Mouse (Mus musculus): Measurements from ENCODE around the gene Hnrnpa1. TPM values are rescaled to one million over a fixed set of nuclear protein-coding genes. Genes with fewer than 3 reads are reported as not detected.
"Not testable (repeated sequence)": the region's sequence is repeated elsewhere in the genome, so short reads cannot be mapped to it uniquely, and the experiment has no call there.

Gene Hnrnpa1
- total RNA-seq, 2 experiments from 2014 or later = 256 to 265 TPM

DNA sequence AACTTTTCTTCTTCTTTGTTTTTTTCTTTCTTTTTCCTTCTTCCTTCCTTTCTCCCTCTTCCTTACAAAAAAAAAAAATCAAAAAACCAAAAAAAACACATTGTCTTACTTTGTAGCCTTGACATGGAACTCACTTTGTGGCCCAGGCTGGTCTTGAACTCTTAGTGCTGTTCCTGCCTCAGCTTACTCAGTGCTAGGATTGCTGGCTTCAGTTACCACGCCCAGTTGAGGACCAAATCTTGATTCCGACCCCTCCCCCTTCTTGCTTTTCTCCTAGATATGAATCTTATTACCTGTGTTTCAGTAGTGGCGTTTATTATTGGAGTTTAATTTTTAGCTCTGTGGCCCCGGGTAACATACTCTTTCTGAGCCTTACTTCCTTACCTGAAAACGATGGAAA is 18.9 kb downstream of the Hnrnpa1 start:
- TF ChIP-seq CTCF (conservative IDR thresholded peaks at IDR 0.05) = no peak
- no peak for DNase-seq (ENCODE audit: low spot score in 2 of 2)
- Histone ChIP-seq H3K4me3 (no peak overlapping the region), H3K27ac (no peak overlapping the region)

DNA sequence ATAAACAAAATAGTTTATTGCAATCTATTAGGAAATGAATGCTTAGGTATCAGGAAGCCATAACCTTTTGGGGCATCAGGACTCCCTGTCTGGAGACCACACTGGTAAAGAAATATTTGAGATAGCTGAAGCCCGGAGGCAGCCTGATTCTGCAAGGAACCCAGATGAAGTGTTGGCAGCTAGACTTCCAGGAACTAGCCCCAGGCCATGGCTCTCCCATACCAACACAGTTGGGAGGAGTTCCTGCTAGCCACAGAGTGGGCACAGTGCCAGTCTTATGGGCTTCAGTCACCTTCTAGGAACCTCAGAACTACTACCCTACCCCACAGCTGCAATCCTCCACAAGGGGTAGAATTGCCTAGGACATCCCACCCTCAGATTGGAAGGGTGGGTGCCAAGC is 19.8 kb downstream of the Hnrnpa1 start:
- Histone ChIP-seq H3K27ac (no peak overlapping the region), H3K4me3 (no peak overlapping the region)
- no peak for TF ChIP-seq CTCF (conservative IDR thresholded peaks at IDR 0.05)
- no peak for DNase-seq (ENCODE audit: low spot score in 2 of 2)

DNA sequence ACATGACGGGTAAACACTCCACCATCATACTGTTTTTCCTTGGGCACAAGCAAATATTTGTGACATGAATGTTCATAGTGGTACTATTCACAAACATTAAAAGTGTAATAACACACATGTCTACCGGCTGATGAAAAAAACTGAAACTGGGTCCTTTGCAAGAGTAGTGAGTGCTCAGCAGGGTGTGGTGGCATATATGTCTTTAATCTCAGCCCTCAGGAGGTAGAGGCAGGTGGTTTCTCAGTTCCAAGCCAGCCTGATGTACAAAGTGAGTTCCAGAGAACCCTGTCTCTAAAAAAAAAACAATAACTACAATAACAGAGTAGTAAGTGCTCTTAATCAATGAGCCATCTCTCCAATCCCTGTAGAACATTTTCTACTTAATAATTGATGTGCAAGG is 24.6 kb downstream of the Hnrnpa1 start:
- Histone ChIP-seq H3K27ac (no peak overlapping the region), H3K4me3 (no peak overlapping the region)
- no peak for TF ChIP-seq CTCF (conservative IDR thresholded peaks at IDR 0.05)
- DNase-seq (ENCODE audit: low spot score in 2 of 2) = no peak

DNA sequence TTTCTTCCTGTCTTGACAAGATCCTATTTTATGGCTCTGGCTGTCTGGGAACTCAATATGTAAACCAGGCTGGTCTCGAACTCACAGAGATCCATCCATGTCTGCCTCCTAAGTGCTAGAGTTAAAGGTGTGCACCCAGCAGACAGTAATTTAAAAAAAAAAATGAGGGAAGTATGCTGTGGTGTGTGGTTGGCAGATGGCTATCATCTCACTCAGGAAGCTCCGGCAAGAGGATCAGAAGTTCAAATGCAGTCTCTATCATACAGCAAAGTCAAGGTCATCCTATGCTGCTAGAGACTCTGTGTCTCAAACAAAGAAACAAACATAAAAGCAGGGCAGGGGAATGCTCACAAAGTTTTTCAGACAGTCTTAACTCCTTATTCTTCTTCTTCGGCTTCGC is 28.7 kb downstream of the Hnrnpa1 start:
- no peak for DNase-seq (ENCODE audit: low spot score in 2 of 2)
- Histone ChIP-seq H3K4me3 (no peak overlapping the region), H3K27ac (no peak overlapping the region)
- no peak for TF ChIP-seq CTCF (conservative IDR thresholded peaks at IDR 0.05)

DNA sequence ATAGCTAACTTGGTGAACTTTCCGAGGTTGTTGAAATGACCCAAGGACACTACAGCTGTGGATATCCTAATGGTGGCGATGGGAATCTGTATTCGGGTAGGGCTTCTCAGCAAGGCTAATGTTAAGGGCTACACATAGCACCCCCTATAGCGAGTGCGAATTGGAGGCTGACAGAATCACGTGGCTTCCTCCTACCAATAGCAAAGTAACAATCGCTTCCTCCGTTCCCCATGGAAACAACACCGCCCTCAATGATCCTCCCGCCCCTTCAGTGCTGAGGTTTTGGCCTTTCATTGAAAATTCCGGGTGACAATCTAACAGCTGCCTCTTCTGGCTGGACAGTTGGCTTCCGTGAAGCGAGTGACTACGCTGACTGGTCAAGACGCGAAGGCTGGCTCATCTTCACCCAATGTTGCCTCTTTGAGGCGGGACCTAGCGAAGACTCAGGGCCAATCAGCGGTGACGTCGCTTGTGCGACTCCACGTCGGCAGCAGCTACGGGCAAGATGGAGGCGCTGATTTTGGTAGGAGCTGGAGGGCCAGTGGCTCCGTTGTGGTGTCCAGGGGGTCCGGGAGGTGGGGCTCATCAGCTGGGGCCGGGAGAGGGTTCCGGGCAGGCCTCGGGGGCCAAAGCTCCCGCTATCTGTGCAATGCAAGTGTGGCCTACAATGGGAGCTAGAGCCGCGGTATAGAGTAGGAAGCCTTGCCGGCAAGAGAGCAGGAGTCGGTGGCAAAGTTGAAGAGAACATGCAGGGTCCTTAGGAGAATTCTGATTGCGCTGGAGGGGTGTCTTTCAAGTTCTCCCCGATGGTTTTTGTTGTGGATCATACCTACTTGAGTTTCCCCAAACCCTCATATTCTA is 32.4 kb downstream of the Hnrnpa1 start, which contains the start of gene Copz1:
Gene Copz1 (plus strand): TSS at position 296 of the 861 bp plus-strand sequence.
- peak; percentile 39 for TF ChIP-seq CTCF (conservative IDR thresholded peaks at IDR 0.05)
- Histone ChIP-seq H3K27ac (peak within 1 kb of the TSS; percentile 87), H3K4me3 (peak within 1 kb of the TSS; percentile 91)
- DNase-seq (ENCODE audit: low spot score in 2 of 2) = peak; percentile 94 to 99

DNA sequence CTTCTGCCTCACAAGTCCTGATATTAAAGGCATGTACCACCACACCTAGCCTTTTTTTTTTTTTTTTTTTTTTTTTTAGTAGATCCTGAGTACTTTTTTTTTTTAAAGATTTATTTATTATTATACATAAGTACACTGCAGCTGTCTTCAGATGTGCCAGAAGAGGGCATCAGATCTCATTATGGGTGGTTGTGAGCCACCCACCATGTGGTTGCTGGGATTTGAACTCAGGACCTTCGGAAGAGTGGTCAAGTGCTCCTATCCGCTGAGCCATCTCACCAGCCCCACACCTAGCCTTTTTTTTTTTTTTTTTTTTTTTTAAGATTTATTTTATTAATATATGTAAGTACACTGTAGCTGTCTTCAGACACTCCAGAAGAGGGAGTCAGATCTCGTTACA is 35.7 kb downstream of the Hnrnpa1 start:
- H3K27ac ChIP-seq; H3K4me3 ChIP-seq; DNase-seq (ENCODE audit: low spot score in 2 of 2): not testable (repeated sequence)

DNA sequence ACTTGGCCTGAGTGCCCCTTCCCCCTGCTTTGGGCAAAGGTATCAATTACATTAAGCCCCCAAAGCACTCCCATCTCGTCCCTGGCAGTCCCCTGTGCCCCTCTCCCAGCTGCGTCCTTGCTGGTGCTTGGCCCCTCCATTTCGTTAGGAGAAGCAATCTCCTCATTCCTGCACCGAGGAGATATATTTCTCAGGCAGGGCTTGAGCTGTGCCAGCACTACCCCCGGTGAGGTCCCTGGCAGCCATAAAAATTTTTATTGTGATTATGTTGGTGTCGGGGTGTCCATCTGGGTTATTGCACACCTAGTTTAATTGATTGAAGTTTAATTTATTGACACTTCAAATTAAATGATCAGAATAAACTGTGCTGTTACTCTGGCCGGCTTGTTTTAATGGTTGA is 37.7 kb downstream of the Hnrnpa1 start:
- no peak for TF ChIP-seq CTCF (conservative IDR thresholded peaks at IDR 0.05)
- no peak for DNase-seq (ENCODE audit: low spot score in 2 of 2)
- H3K4me3 ChIP-seq = no peak overlapping the region
- H3K27ac ChIP-seq = no peak overlapping the region

DNA sequence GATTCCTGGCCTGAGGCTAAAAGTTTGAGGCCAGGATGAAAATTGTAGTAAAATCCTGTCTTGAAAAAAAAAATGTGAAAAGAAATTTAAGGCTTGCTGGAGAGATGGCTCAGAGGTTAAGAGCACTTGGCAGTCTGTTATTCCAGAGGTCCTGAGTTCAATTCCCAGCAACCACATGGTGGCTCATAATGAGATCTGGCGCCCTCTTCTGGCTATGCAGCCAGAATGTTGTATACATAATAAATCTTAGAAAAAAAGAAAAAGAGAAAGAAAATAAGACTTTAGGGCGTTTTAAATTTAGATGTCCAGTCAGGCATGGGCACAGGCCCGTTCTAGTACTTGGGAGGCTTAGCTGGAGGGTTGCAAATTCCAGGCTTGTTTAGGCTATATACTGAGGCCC is 39.5 kb downstream of the Hnrnpa1 start:
- peak; percentile 77 for TF ChIP-seq CTCF (conservative IDR thresholded peaks at IDR 0.05)
- no peak overlapping the region for H3K4me3 ChIP-seq
- no peak for DNase-seq (ENCODE audit: low spot score in 2 of 2)
- no peak overlapping the region for H3K27ac ChIP-seq

DNA sequence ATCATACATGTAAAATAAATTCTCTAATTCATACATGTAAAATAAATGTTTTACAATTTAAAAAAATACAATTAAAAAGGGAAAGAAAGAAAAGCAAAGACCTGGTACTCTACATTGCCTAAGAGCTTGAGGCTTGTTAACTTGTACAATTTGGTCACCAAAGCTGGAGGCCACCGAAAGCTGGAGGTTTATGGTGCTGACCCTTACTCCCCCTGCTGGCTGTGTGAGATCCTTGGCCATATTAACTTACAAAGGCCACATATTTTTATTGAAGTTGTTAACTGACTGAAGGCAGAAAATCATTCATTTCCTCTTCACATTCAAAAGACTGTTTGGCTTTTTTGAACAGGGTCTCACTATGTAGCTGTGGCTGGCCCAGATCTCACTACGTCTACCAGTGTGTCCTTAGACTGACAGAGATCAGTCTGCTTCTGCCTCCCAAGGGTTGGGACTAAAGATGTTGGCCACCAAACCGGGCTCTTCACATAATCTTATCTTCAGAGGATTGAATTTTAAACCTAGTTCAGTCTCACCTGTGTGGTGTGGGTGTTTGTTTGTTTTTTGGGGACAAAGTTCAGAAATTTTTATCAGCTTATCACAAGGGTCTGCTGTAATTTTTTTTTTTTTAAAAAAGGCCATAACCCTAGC is 40.7 kb downstream of the Hnrnpa1 start:
- TF ChIP-seq CTCF (conservative IDR thresholded peaks at IDR 0.05) = peak; percentile 74

DNA sequence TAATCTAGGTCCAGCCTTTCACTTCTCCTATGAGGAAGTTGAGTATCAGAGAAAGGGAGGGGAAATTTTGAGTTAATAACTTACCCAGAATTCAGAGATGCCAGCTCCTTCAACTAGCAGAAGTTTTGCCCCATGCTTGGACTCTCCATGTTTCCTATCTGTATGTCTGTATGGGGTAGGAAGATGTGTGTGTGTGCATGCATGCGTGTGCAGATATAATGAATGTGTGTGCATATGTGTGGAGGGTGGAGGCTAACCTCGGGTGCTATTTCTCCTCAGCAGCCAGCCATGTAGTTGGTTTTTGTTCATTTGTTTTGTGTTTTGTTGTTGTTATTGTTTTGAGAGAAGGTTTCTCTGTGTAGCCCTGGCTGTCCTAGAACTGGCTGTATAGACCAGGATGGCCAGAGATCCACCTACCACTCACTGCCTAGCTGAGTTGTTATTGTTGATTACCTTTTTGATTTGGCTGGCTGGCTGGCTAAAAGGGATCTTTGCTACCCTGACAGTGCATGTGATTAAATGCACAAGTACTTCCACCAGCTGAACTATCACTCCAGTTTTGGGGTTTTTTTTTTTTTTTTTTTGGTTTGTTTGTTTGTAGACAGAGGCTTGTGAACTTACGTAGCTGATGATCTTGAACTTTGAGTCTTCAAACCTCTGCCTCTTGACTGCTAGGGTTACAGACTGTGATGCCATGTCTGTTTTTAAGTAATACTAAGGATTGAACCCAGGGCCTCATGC is 41.4 kb downstream of the Hnrnpa1 start:
- no peak for TF ChIP-seq CTCF (conservative IDR thresholded peaks at IDR 0.05)
- no peak overlapping the region for H3K27ac ChIP-seq
- no peak for DNase-seq (ENCODE audit: low spot score in 2 of 2)
- no peak overlapping the region for H3K4me3 ChIP-seq

More for the DNA sequence above, 40.7 kb downstream of the Hnrnpa1 start:
- Histone ChIP-seq H3K27ac (no peak overlapping the region), H3K4me3 (no peak overlapping the region)
- DNase-seq (ENCODE audit: low spot score in 2 of 2) = no peak

DNA sequence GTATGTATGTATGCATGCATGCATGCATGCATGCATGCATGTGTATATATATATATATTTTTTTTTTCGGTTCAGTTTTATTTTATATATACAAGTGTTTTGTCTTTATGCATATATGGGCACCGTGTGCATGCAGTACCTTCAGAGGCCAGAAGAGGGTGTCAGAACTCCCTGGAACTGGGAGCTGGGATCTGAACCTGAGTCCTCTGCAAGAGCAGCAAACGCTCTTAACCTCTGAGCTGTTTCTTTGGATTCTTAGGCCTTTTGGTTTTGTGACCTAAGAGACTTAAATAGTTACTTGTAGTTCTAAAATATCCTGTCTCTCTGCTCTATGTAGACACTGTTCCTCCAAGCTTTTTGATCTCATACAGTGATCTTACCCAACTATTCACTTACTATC is 43.8 kb downstream of the Hnrnpa1 start:
- DNase-seq (ENCODE audit: low spot score in 2 of 2) = no peak
- H3K4me3 ChIP-seq = no peak overlapping the region
- peak; percentile 77 for TF ChIP-seq CTCF (conservative IDR thresholded peaks at IDR 0.05)
- H3K27ac ChIP-seq = no peak overlapping the region

DNA sequence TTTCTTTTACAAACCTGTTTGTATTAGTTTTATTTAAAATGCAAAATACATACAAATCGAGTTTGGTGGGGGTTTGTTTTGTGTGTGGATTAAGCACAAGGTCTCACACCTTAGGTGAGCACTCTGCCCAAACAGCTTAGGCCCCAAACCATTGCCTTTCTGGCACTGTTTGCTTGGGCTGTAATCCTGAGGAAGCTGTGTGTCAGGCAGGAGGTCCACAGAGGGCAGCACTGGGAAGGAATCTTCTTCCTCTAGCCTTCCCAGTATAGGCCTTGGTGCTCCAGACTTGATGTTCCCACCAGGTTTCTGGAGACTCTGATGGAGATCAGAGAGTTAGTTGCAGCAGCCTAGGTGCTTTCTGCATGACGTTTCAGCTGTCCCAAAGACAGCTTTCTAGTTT is 44.4 kb downstream of the Hnrnpa1 start:
- Histone ChIP-seq H3K4me3 (no peak overlapping the region), H3K27ac (no peak overlapping the region)
- no peak for DNase-seq (ENCODE audit: low spot score in 2 of 2)
- peak; percentile 48 for TF ChIP-seq CTCF (conservative IDR thresholded peaks at IDR 0.05)

DNA sequence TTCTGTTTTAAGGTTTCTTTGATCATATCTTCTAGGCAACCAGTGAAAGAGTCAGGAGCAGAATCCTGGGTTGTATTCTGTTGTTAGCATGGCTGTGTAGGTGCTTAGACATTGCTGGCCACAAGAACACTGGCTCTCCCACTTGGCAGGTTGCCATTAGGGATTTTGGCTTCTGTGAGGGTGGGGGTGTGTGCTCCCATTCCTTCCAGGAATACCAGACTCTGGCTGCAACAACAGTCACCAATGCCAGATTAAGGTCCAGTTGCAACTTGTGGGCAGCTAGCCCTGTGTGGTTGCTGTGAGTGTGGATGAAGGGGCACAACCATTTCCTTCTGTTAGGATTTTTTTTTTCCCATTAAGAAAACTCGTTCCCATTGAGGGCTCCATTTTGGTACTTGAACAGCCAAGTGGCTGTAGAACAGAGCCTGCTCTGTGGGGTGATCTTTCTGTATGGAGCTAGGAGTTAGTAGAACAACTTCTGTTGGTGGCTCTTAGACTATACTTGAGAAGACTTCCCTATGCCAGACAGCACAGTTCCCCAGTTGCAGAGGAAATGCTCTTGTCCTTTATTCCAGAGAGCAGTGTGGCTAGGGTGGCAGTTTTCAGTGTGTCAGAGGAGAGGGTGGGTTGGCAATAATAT is 45.7 kb downstream of the Hnrnpa1 start:
- Histone ChIP-seq H3K4me3 (no peak overlapping the region), H3K27ac (peak overlapping the region; percentile 51; the same call in 1 of the 2 replicates)
- TF ChIP-seq CTCF (conservative IDR thresholded peaks at IDR 0.05) = no peak
- DNase-seq (ENCODE audit: low spot score in 2 of 2) = peak in 1 of 2 experiments; percentile 50

Measured in layer of hippocampus, adult 2 months (tissue).